Mouse (Mus musculus) intestine, embryonic 14.5 days (tissue): ENCODE measurements around the gene Mgea5. TPM values are rescaled to one million over a fixed set of nuclear protein-coding genes. Genes with fewer than 3 reads are reported as not detected.

Source experiments
- ATAC-seq: fragments of 200-750 bp; cut with Nextera tagmentation; replicated peaks from 2 replicates; pipeline ENCODE4 v1.8.0; 2017; ENCODE audit warnings: low read depth, moderate number of reproducible peaks, moderate TSS enrichment, moderate library complexity; ENCODE audit not compliant: low FRiP score, low TSS enrichment
- DNase-seq: peaks from one replicate; pipeline ENCODE4 v3.0.0-alpha.2; 2018; ENCODE audit warnings: low spot score
- H3K27ac ChIP-seq: fragments of 300-500 bp; sonication (generic); 2 replicates; pipeline ENCODE4 v1.5.1; 2014; ENCODE audit warnings: low read depth, mild to moderate bottlenecking, control low read depth
- H3K27me3 ChIP-seq: fragments of 300-500 bp; sonication (generic); replicated peaks from 2 replicates; pipeline ENCODE4 v1.6.1; 2014; ENCODE audit warnings: low read length, control low read depth; ENCODE audit not compliant: control insufficient read depth, insufficient read depth
- H3K36me3 ChIP-seq: fragments of 300-500 bp; sonication (generic); 2 replicates; pipeline ENCODE4 v1.6.1; 2014; ENCODE audit warnings: low read length, control low read depth; ENCODE audit not compliant: control insufficient read depth, insufficient read depth
- H3K4me1 ChIP-seq: fragments of 300-500 bp; sonication (generic); replicated peaks from 2 replicates; pipeline ENCODE4 v1.6.1; 2014; ENCODE audit warnings: low read length, control low read depth, mixed read lengths; ENCODE audit not compliant: control insufficient read depth, insufficient read depth
- H3K4me2 ChIP-seq: fragments of 300-500 bp; sonication (generic); 2 replicates; pipeline ENCODE4 v1.6.1; 2014; ENCODE audit warnings: low read length
- H3K4me3 ChIP-seq: fragments of 300-500 bp; sonication (generic); 2 replicates; pipeline ENCODE4 v1.5.1; 2014; ENCODE audit warnings: low read depth, low read length, control low read depth, mixed read lengths
- H3K9ac ChIP-seq: fragments of 300-500 bp; sonication (generic); 2 replicates; pipeline ENCODE4 v1.6.1; 2014; ENCODE audit warnings: mild to moderate bottlenecking, low read length
- H3K9me3 ChIP-seq: fragments of 300-500 bp; sonication (generic); 2 replicates; pipeline ENCODE4 v1.6.1; 2016; ENCODE audit warnings: low read length, control low read depth; ENCODE audit not compliant: control insufficient read depth
- WGBS: fragments of 180-500 bp; shearing (Covaris S2); extraction: QIAGEN DNeasy Blood & Tissue Kit; methylation state at CpG from one replicate; pipeline ENCODE4 v1.1.7; 2014; 5-methylcytosine and 5-hydroxymethylcytosine counted together
- polyA plus RNA-seq: library from polyadenylated mRNA; unstranded; fragments of >200 nt; fragmentation: Nextera tagmentation; extraction: Ambion mirVana; gene quantifications from 2 replicates; pipeline ENCODE4 v1.2.1, GENCODE M21; 2014

The Mgea5 gene
- polyA plus RNA-seq, 1 experiment from 2014 or later = 55.0 TPM

- Histone ChIP-seq H3K36me3 (no peaks in the 10 kb centered on the region), H3K4me1 (peaks cover 29% of the 10 kb centered on the region), H3K9me3 (no peaks in the 10 kb centered on the region), H3K4me3 (peak within 1 kb of the TSS; percentile 32), H3K9ac (peak within 1 kb of the TSS; percentile 35; the same call in 1 of the 2 replicates), H3K4me2 (peak within 1 kb of the TSS; percentile 57), H3K27me3 (no peaks in the 10 kb centered on the region), H3K27ac (no peak within 1 kb of the TSS; the same call in 1 of the 2 replicates)
- ATAC-seq (peak; percentile 70), DNase-seq (peak; percentile 69)
- WGBS = 1% methylated on average over 28 of the region's 29 CpGs
These were observed 32.3 kb upstream of the Mgea5 start, which contains the start of gene Kcnip2 for GRCm38 (mm10) chr19:45815831-45816405. Gene Kcnip2, minus strand, starts transcription at chr19:45816061.

- DNase-seq (no peak), ATAC-seq (no peak)
- H3K9ac ChIP-seq = no peak overlapping the region
- no peaks in the 10 kb centered on the region for H3K27me3 ChIP-seq
- no peaks in the 10 kb centered on the region for H3K36me3 ChIP-seq
- 0 out of 2 replicates have a peak overlapping the region, but pooled peaks have one; percentile 32 for H3K4me3 ChIP-seq
- no peak overlapping the region for H3K27ac ChIP-seq
- peaks cover 29% of the 10 kb centered on the region for H3K4me1 ChIP-seq
- H3K4me2 ChIP-seq = peak overlapping the region; percentile 57
- H3K9me3 ChIP-seq = no peaks in the 10 kb centered on the region
- WGBS = 51% methylated on average over 10 of the region's 10 CpGs
These were observed 31.5 kb upstream of the Mgea5 start for GRCm38 (mm10) chr19:45815170-45815569.

GRCm38 (mm10) chr19:45813801-45814200 lies 30.2 kb upstream of the Mgea5 start:
- DNase-seq (peak; percentile 83), ATAC-seq (0 out of 2 replicates have a peak, but pooled peaks have one; percentile 28)
- no peak overlapping the region for H3K9ac ChIP-seq
- no peak overlapping the region for H3K4me3 ChIP-seq
- H3K27ac ChIP-seq = no peak overlapping the region
- peaks cover 29% of the 10 kb centered on the region for H3K4me1 ChIP-seq
- WGBS = 9% methylated on average over 12 of the region's 12 CpGs
- H3K9me3 ChIP-seq = no peaks in the 10 kb centered on the region
- no peak overlapping the region for H3K4me2 ChIP-seq
- no peaks in the 10 kb centered on the region for H3K36me3 ChIP-seq
- no peaks in the 10 kb centered on the region for H3K27me3 ChIP-seq

GRCm38 (mm10) chr19:45813263-45813662 lies 29.6 kb upstream of the Mgea5 start:
- H3K27ac ChIP-seq = no peak overlapping the region
- WGBS = 9% methylated on average over 11 of the region's 11 CpGs
- peaks cover 28% of the 10 kb centered on the region for H3K4me1 ChIP-seq
- peak; percentile 93 for DNase-seq
- no peak overlapping the region for H3K9ac ChIP-seq
- no peaks in the 10 kb centered on the region for H3K27me3 ChIP-seq
- peak overlapping the region; percentile 29; the same call in 1 of the 2 replicates for H3K4me2 ChIP-seq
- H3K36me3 ChIP-seq = no peaks in the 10 kb centered on the region
- no peak for ATAC-seq
- no peak overlapping the region for H3K4me3 ChIP-seq
- no peaks in the 10 kb centered on the region for H3K9me3 ChIP-seq

GRCm38 (mm10) chr19:45812673-45813252 lies 29.1 kb upstream of the Mgea5 start:
- Histone ChIP-seq H3K4me2 (peak overlapping the region; percentile 29), H3K27ac (no peak overlapping the region), H3K4me1 (peaks cover 23% of the 10 kb centered on the region), H3K36me3 (no peaks in the 10 kb centered on the region), H3K27me3 (no peaks in the 10 kb centered on the region), H3K9ac (no peak overlapping the region), H3K9me3 (no peaks in the 10 kb centered on the region), H3K4me3 (no peak overlapping the region)
- WGBS = 16% methylated on average over 8 of the region's 8 CpGs
- DNase-seq (no peak), ATAC-seq (0 out of 2 replicates have a peak, but pooled peaks have one; percentile 32)

- Histone ChIP-seq H3K27ac (no peak overlapping the region), H3K4me3 (no peak overlapping the region), H3K9ac (no peak overlapping the region), H3K4me2 (peak overlapping the region; percentile 29), H3K4me1 (peaks cover 16% of the 10 kb centered on the region), H3K9me3 (no peaks in the 10 kb centered on the region), H3K27me3 (no peaks in the 10 kb centered on the region), H3K36me3 (no peaks in the 10 kb centered on the region)
- ATAC-seq (peak; percentile 40; the same call in 1 of the 2 replicates), DNase-seq (peak; percentile 65)
- WGBS = 1% methylated on average over 16 of the region's 16 CpGs
These were observed 28.5 kb upstream of the Mgea5 start for GRCm38 (mm10) chr19:45812115-45812514.

- Histone ChIP-seq H3K4me2 (no peak overlapping the region), H3K9ac (no peak overlapping the region), H3K4me1 (peaks cover 6% of the 10 kb centered on the region), H3K9me3 (no peaks in the 10 kb centered on the region), H3K4me3 (no peak overlapping the region), H3K27me3 (no peaks in the 10 kb centered on the region), H3K36me3 (no peaks in the 10 kb centered on the region), H3K27ac (no peak overlapping the region)
- 64% methylated on average over 12 of the region's 12 CpGs for WGBS
- DNase-seq (no peak), ATAC-seq (no peak)
These were observed 27.5 kb upstream of the Mgea5 start for GRCm38 (mm10) chr19:45811028-45811674.

GRCm38 (mm10) chr19:45807732-45808131 lies 24.1 kb upstream of the Mgea5 start:
- no peaks in the 10 kb centered on the region; the same call in 1 of the 2 replicates for H3K4me1 ChIP-seq
- ATAC-seq (no peak), DNase-seq (no peak)
- H3K4me3 ChIP-seq = no peak overlapping the region
- no peaks in the 10 kb centered on the region for H3K9me3 ChIP-seq
- no peaks in the 10 kb centered on the region for H3K27me3 ChIP-seq
- WGBS = 87% methylated on average over 4 of the region's 4 CpGs
- no peaks in the 10 kb centered on the region for H3K36me3 ChIP-seq
- no peak overlapping the region for H3K9ac ChIP-seq
- no peak overlapping the region for H3K27ac ChIP-seq
- no peak overlapping the region for H3K4me2 ChIP-seq
